Mouse (Mus musculus) lung, embryonic 15.5 days (tissue): ENCODE measurements around the gene Crebrf. TPM values are rescaled to one million over a fixed set of nuclear protein-coding genes. Genes with fewer than 3 reads are reported as not detected.

Experiments
- ATAC-seq: fragments of 200-750 bp; cut with Nextera tagmentation; 2 replicates; pipeline ENCODE4 v1.8.0; 2017; ENCODE audit warnings: moderate number of reproducible peaks, borderline replicate concordance; ENCODE audit not compliant: low FRiP score, low TSS enrichment; ENCODE audit errors: extremely low read depth
- H3K27ac ChIP-seq: fragments of 300-500 bp; sonication (generic); 2 replicates; pipeline ENCODE4 v1.5.1; 2015; ENCODE audit warnings: moderate library complexity, mild to moderate bottlenecking, inconsistent platforms
- H3K27me3 ChIP-seq: fragments of 300-500 bp; sonication (generic); 2 replicates; pipeline ENCODE4 v1.6.1; 2015; ENCODE audit warnings: inconsistent platforms
- H3K36me3 ChIP-seq: fragments of 300-500 bp; sonication (generic); 2 replicates; pipeline ENCODE4 v1.6.1; 2015; ENCODE audit warnings: inconsistent platforms
- H3K4me1 ChIP-seq: fragments of 300-500 bp; sonication (generic); 2 replicates; pipeline ENCODE4 v1.6.1; 2015; ENCODE audit warnings: inconsistent platforms
- H3K4me2 ChIP-seq: fragments of 300-500 bp; sonication (generic); 2 replicates; pipeline ENCODE4 v1.6.1; 2015; ENCODE audit warnings: inconsistent platforms, mild to moderate bottlenecking, moderate library complexity
- H3K4me3 ChIP-seq: fragments of 300-500 bp; sonication (generic); 2 replicates; pipeline ENCODE4 v1.5.1; 2015; ENCODE audit warnings: mild to moderate bottlenecking, inconsistent platforms
- H3K9ac ChIP-seq: fragments of 300-500 bp; sonication (generic); 2 replicates; pipeline ENCODE4 v1.6.1; 2015; ENCODE audit warnings: inconsistent platforms
- H3K9me3 ChIP-seq: fragments of 300-500 bp; sonication (generic); 2 replicates; pipeline ENCODE4 v1.6.1; 2016; ENCODE audit warnings: inconsistent platforms
- WGBS: fragments of 180-500 bp; shearing (Covaris S2); methylation state at CpG from one replicate; pipeline ENCODE4 v1.1.7; 2015; 5-methylcytosine and 5-hydroxymethylcytosine counted together
- polyA plus RNA-seq: library from polyadenylated mRNA; unstranded; fragments of >200 nt; fragmentation: Nextera tagmentation; extraction: Ambion mirVana; gene quantifications from 2 replicates; pipeline ENCODE4 v1.2.1, GENCODE M21; 2015

The Crebrf gene
- polyA plus RNA-seq, 1 experiment from 2014 or later: 6.6 TPM

- no peak overlapping the region for H3K27ac ChIP-seq
- no peaks in the 10 kb centered on the region for H3K9me3 ChIP-seq
- no peaks in the 10 kb centered on the region for H3K36me3 ChIP-seq
- no peak overlapping the region for H3K4me2 ChIP-seq
- no peak overlapping the region for H3K9ac ChIP-seq
- ATAC-seq: no peak
- no peaks in the 10 kb centered on the region for H3K4me1 ChIP-seq
- WGBS: 68% methylated on average over 2 of the region's 2 CpGs
- H3K4me3 ChIP-seq: no peak overlapping the region
- H3K27me3 ChIP-seq: no peaks in the 10 kb centered on the region
Measured at GRCm38 (mm10) chr17:26812607-26813006, 97.2 kb downstream of the Crebrf start.

DNA sequence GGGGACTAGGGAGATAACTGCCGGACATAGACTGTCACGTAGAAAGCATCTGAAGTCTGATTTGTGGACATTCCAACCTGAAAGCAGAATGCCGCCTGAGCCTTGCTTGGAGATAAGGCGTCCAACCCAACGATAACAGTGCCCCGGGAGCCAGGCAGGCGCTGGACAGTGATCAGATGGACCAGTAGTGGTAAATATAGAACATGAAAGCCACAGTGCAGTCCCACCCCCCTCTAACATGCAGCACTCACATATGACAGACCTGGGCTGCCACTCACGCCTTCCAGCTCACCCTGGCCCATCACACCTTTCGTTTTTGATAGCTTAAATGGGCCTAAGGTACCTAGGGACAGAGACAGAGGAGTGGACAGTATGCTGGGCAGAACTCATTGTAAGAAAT lies 98.0 kb downstream of the Crebrf start:
- Histone ChIP-seq H3K27me3 (no peaks in the 10 kb centered on the region), H3K36me3 (no peaks in the 10 kb centered on the region), H3K9me3 (no peaks in the 10 kb centered on the region), H3K4me3 (no peak overlapping the region), H3K4me2 (no peak overlapping the region), H3K4me1 (no peaks in the 10 kb centered on the region), H3K27ac (no peak overlapping the region), H3K9ac (no peak overlapping the region)
- WGBS: 63% methylated on average over 9 of the region's 9 CpGs
- ATAC-seq: no peak

- WGBS: 72% methylated on average over 6 of the region's 6 CpGs
- no peak for ATAC-seq
- Histone ChIP-seq H3K9me3 (no peaks in the 10 kb centered on the region), H3K9ac (no peak overlapping the region), H3K36me3 (no peaks in the 10 kb centered on the region), H3K4me3 (no peak overlapping the region), H3K27ac (no peak overlapping the region), H3K4me1 (no peaks in the 10 kb centered on the region), H3K27me3 (0 out of 2 replicates have a peak, but pooled peaks cover 9% of the 10 kb centered on the region), H3K4me2 (no peak overlapping the region)
Measured at GRCm38 (mm10) chr17:26816810-26817209, 101.4 kb downstream of the Crebrf start.

GRCm38 (mm10) chr17:26817776-26818175 lies 102.3 kb downstream of the Crebrf start:
- no peaks in the 10 kb centered on the region for H3K9me3 ChIP-seq
- H3K4me3 ChIP-seq: no peak overlapping the region
- no peak overlapping the region for H3K4me2 ChIP-seq
- no peaks in the 10 kb centered on the region for H3K4me1 ChIP-seq
- H3K36me3 ChIP-seq: no peaks in the 10 kb centered on the region
- no peak for ATAC-seq
- no peak overlapping the region for H3K9ac ChIP-seq
- 0 out of 2 replicates have a peak, but pooled peaks cover 9% of the 10 kb centered on the region for H3K27me3 ChIP-seq
- no peak overlapping the region for H3K27ac ChIP-seq

DNA sequence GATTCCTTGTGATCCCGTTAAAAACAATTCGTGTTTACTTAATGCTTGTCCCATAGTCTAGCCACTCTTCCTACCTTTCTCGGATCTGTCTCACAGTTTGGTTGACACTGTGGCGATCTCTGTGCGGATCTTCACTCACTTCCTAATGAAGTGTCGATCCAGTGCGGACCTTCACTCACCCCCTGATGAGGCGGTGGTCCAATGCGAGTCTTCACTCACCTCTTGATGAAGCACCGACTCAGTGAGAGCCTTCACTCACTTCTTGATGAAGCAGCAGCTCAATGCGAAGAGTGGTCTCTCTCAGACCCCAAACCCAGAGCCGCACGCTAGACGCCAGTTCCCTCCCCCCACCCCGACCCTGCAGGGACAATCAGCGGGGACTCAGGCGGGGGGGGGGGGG lies 110.7 kb downstream of the Crebrf start:
- no peak overlapping the region for H3K4me3 ChIP-seq
- H3K9ac ChIP-seq: no peak overlapping the region
- WGBS: 59% methylated on average over 16 of the region's 17 CpGs
- no peaks in the 10 kb centered on the region for H3K4me1 ChIP-seq
- no peaks in the 10 kb centered on the region for H3K36me3 ChIP-seq
- no peak for ATAC-seq
- H3K9me3 ChIP-seq: no peaks in the 10 kb centered on the region
- H3K27me3 ChIP-seq: peaks cover 30% of the 10 kb centered on the region
- no peak overlapping the region for H3K4me2 ChIP-seq
- H3K27ac ChIP-seq: no peak overlapping the region

Other genes with a start within 250 kb of the Crebrf start
- gene Ergic1, start 154.2 kb upstream of the Crebrf start, polyA plus RNA-seq: 97.3 and 102 TPM in 2 replicates
- 23.1 and 25.9 TPM in 2 replicates for gene Dusp1, start 153.5 kb upstream of the Crebrf start, polyA plus RNA-seq
- 164 and 171 TPM in 2 replicates for gene Atp6v0e, start 52.4 kb upstream of the Crebrf start, polyA plus RNA-seq
- gene Bnip1, start 65.4 kb downstream of the Crebrf start, polyA plus RNA-seq: 49.7 and 51.4 TPM in 2 replicates
- 2.4 and 4.6 TPM in 2 replicates for gene Nkx2-5, start 129.4 kb downstream of the Crebrf start, polyA plus RNA-seq
- gene Kifc5b, start 201.4 kb downstream of the Crebrf start, polyA plus RNA-seq: 8.0 and 9.8 TPM in 2 replicates
- 7.6 and 8.7 TPM in 2 replicates for gene Phf1, start 217.4 kb downstream of the Crebrf start, polyA plus RNA-seq
- 182 and 184 TPM in 2 replicates for gene Cuta, start 223.9 kb downstream of the Crebrf start, polyA plus RNA-seq
- gene Syngap1, start 225.6 kb downstream of the Crebrf start, polyA plus RNA-seq: 1.5 and 2.1 TPM in 2 replicates